Mouse (Mus musculus) retina, embryonic 14.5 days (tissue): ENCODE data around the gene Olfr110.
"Not testable (repeated sequence)": the region's sequence is repeated elsewhere in the genome, so short reads cannot be mapped to it uniquely, and the experiment has no call there.

ENCODE experiments used
- DNase-seq: peaks from one replicate; pipeline ENCODE4 v3.0.0-alpha.2; 2015; ENCODE audit warnings: low spot score

The Olfr110 gene

GRCm38 (mm10) chr17:37491930-37492518 is at the start of gene Olfr110:
Gene Olfr110 (plus strand): TSS chr17:37492468.
- DNase-seq, result no peak

GRCm38 (mm10) chr17:37445180-37445579 is 47.1 kb upstream of the Olfr110 start, which contains the start of gene Olfr108:
Gene Olfr108 (plus strand): TSS chr17:37445480.
- no peak for DNase-seq

GRCm38 (mm10) chr17:37458616-37459015 is 33.7 kb upstream of the Olfr110 start, which contains the start of gene Olfr109:
Gene Olfr109 (plus strand): TSS chr17:37458916.
- no peak for DNase-seq

DNA sequence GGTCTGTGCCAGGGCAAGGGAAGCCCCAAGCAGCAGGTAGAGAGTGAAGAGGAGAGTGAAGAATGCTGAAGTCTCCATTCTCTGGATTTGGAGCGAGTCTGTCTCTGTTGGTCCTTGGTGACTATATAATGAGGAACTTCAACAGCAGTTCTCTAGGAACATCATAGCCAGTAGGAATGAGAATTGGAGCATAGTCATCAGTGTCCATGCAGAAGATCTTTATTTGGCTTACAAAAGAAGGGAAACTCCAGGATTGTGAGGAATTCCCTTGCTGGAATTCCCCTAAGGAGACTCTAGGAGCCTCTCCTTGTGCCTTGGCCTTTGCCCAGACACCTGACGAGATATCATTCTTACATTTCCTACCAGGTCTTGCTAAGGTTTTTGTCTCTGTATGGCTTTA is 8.8 kb upstream of the Olfr110 start, which contains the start of gene H2-M2:
H2-M2 (minus strand) TSS at position 101 of the 400 bp plus-strand sequence.
- DNase-seq, result no peak

- no peak for DNase-seq
Measured at GRCm38 (mm10) chr17:37507730-37508129, 15.5 kb downstream of the Olfr110 start, which contains the start of gene Olfr111. Gene Olfr111 (plus strand): TSS chr17:37508030.

DNA sequence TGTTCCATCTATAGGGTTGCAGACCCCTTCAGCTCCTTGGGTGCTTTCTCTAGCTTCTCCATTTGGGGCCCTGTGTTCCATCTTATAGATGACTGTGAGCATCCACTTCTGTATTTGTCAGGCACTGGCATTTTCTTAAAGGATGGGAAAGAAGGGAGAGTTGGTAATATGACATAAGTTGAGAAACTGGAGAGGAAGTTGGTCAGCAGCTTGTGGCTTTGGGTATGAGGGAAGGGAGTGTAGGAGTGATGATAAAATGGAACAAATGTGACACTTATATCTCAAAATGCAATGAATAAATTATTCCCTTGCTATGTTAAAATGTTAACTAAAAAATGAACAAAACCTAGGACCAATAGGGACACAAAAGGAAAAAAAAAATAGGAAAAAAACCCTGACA is 32.3 kb downstream of the Olfr110 start:
- not testable (repeated sequence) for DNase-seq

- not testable (repeated sequence) for DNase-seq
Measured at GRCm38 (mm10) chr17:37525427-37525826, 33.2 kb downstream of the Olfr110 start.

DNA sequence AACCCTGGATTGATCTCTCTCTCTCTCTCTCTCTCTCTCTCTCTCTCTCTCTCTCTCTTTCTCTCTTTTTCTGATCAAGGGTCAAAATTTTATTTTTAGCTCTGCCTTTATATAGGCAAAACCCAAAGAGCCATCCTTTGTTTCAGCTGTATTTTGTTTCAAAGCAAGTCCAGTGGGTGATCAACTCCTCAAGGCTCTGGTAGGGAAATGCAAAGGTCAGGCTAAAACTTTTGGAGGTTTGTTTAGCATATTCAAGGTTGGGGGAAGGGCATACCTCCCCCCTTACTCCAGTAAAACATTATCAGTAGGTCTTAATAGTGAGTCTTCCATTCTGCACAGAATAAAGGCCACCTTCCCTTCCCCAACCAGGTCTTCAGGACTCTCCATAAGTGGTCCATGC is 42.9 kb downstream of the Olfr110 start:
- DNase-seq, result no peak

- DNase-seq, result not testable (repeated sequence)
Measured at GRCm38 (mm10) chr17:37538416-37538815, 46.1 kb downstream of the Olfr110 start.

- DNase-seq, result no peak
Measured at GRCm38 (mm10) chr17:37541454-37542119, 49.3 kb downstream of the Olfr110 start.

GRCm38 (mm10) chr17:37543800-37544435 is 51.6 kb downstream of the Olfr110 start:
- DNase-seq, result peak; percentile 8
